Mouse (Mus musculus) testis, postnatal 14 days (tissue): ENCODE results near the gene Rptor.

ENCODE experiments used
- DNase-seq: peaks from one replicate; pipeline ENCODE4 v3.0.0; 2021; ENCODE audit warnings: low spot score

Rptor gene

DNA sequence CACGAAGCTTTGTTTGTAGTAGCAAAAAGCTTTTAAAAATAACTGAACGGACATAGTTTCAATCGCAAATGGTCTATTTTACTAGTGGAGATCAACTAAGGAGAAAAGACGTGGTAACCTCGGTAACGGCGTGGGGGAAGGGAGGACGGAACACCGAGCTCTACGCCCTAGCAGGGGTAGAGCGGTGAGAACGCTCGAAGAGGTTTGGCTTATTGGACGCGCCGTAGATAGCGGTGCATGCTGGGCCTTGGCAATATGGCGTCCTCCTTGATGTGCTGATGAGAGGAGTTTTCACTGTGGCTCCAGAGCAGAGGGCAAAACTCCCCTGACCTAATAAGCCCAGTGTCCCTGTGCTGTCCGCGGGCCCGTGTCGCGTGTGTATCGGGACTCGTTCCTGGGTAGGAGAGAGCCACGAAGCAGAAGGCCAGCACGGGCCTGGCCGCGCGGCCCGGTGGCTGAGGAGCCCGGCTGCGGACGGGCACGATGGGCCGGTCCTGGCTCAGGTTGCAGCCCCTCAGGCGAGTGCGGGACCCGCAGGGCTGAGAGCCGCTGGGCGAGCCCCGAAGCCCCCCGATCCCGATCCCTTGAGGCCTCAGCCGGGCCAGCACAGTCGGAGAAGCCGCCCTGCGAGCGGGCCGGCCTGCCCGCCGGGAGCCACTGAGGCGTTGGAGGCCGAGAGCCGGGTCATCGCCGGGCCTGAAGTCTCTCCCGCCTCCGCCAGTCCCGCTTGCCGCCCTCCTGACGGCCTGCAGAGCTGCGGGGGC is at the start of gene Rptor:
TSS of gene Rptor (plus strand) at position 143 of the 764 bp plus-strand sequence.
- DNase-seq = peak; percentile 98

DNA sequence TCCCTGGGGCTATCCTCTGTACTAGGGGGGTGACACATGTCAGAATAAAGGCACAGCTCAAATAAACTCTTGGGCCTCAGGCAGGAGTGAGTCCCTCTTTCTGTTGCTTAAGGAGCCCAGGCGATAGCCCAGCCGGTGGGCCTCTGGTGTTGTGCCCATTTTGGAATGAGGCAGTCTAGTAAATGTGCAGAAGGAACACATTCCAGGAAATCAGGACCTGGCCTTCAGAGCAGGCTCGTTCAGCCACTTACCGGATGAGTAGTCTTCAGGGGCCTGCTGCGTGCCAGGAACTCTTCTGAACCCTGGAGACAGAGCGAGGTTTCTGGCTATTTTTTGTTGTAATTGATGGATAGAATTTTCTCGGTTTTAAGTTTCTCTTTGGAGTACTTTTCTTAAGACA is 48.0 kb upstream of the Rptor start:
- DNase-seq = no peak

DNA sequence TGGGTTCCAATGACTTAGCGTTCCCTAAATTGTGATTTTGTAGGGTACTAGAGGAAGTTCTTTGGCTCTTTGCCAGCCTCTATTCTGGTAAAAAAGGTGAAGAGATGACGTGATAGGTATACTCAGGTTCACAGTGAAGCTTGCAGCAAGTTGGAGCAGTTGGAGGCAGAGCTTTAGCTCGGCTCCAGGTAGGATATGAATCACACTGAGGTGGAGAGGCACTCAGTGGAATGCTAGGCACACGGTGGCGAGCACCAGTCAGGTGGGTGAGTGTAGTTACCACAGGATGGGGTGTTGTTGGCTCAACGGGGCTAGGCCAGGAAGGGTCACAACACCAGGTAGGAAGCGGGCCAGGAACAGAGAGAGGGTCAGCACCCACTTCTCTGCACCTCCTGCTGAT is 47.5 kb upstream of the Rptor start:
- DNase-seq = no peak

- DNase-seq = no peak
Measured at GRCm38 (mm10) chr11:119557940-119558869, 44.5 kb upstream of the Rptor start.

GRCm38 (mm10) chr11:119558870-119559610 is 43.7 kb upstream of the Rptor start:
- no peak for DNase-seq

DNA sequence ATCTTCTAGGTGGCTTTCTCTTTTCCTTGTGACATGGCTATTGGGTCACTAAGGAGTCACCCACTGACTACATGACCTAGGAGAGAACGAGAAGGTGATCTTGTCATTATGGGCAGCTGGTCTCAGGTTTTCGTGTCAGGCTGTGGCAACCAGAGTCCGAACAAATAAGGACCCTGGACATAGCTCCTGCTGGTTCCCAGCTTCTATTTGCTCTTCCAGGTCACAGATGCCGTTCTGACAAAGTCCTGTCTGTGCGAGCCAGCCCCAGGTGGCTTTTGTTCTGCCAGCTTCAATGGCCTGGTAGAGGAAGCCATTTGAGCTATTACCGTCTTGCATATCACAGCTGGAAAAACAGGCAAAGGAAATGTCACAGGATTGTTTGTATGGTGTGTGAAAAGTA is 40.4 kb upstream of the Rptor start:
- no peak for DNase-seq

GRCm38 (mm10) chr11:119563166-119563565 is 39.5 kb upstream of the Rptor start:
- DNase-seq = no peak

DNA sequence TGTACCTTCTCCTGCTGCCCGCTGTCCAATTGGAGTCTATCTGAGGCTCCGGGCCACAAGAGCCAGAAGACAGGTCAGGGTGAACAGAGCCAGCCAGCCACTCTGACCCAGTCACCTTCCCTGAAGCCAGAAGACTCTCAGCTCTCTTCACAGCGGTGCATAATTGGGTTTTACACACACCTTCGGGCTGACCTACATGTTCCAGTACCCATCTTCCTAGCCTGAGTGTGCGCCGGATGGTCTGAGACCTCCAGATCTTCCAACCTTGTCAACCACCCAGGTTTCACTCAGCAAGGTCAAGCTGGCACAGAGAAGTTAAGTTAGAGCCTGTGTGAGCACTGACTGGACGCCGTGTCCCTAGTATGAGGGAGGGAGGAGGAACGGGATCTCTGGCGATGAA is 38.3 kb upstream of the Rptor start:
- DNase-seq = no peak

- no peak for DNase-seq
Measured at GRCm38 (mm10) chr11:119565021-119565420, 37.7 kb upstream of the Rptor start.

- no peak for DNase-seq
Measured at GRCm38 (mm10) chr11:119565684-119566083, 37.0 kb upstream of the Rptor start.

GRCm38 (mm10) chr11:119566188-119566587 is 36.5 kb upstream of the Rptor start:
- no peak for DNase-seq

- DNase-seq = no peak
Measured at GRCm38 (mm10) chr11:119572316-119573010, 30.2 kb upstream of the Rptor start.

GRCm38 (mm10) chr11:119576855-119577254 is 25.9 kb upstream of the Rptor start:
- no peak for DNase-seq

- DNase-seq = no peak
Measured at GRCm38 (mm10) chr11:119577721-119578120, 25.0 kb upstream of the Rptor start.

GRCm38 (mm10) chr11:119586511-119586910 is 16.2 kb upstream of the Rptor start:
- no peak for DNase-seq

DNA sequence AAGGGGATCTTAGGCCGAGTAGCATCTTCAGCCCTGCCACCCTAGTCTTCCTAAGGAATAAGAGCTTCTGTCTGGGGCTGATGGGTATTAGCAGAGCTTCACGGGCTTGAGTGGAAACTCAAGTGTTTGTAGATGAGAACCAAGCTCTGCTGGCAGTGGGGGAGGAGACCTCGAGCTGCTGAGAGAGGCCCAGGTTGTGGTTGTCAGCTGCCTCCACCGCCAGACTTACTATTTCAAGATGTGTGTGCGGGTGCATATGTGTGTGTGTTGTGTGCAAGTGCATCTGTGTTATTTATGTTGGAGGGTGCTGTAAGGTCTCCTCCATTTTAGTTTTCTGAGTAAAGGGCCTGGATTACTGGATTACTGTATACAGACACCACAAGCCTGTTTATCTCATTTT is 15.6 kb upstream of the Rptor start:
- no peak for DNase-seq

GRCm38 (mm10) chr11:119589242-119589641 is 13.5 kb upstream of the Rptor start:
- DNase-seq = no peak

- DNase-seq = no peak
Measured at GRCm38 (mm10) chr11:119593966-119594365, 8.7 kb upstream of the Rptor start.

DNA sequence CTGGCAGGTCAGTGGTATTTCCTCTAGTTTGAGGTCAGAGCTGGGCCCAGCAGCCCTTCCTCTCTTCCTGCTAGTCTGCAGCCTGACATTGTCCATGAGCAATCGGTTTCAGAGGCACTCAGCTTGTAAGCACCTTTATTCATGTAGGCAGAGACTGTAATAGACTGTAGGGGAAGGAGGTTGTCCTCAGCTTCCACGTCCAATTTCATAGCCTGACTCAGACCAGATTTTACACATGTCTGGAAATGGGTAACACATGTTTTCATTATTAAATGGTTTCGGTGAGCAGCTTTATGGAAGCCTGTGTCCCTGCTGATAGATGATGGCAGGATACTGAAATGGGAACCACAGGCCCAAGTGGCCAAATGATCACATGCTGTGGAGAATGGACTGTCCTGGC is 3.8 kb upstream of the Rptor start:
- DNase-seq = no peak

- no peak for DNase-seq
Measured at GRCm38 (mm10) chr11:119600286-119600685, 2.4 kb upstream of the Rptor start.

- DNase-seq = no peak
Measured at GRCm38 (mm10) chr11:119602177-119602700, 466 bp upstream of the Rptor start.

DNA sequence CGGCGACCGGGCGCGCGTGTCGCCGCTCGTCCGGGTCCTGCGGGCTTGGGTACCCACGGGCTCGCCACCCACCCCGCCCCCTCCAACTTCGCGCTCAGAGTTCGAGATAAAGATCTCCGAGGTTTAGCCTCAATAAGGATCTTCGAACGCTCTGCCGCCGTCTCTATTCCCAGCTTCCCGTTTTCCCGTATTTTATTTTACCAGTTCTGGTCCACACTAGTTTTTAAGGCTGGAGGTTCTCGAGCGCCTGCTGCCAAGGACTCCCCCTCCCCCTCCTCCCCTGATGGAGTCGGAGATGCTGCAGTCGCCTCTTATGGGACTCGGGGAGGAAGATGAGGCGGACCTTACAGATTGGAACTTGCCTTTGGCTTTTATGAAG is 811 bp downstream of the Rptor start:
- peak; percentile 51 for DNase-seq
